Mouse (Mus musculus) brain, embryonic 14.5 days (tissue): ENCODE data around the gene Pdzph1.

ENCODE experiments used
- CTCF ChIP-seq: fragments of 200-500 bp; IDR thresholded peaks from 2 replicates; pipeline ENCODE4 v1.5.1; 2012; ENCODE audit warnings: inconsistent platforms, mild to moderate bottlenecking, moderate library complexity, borderline replicate concordance; ENCODE audit not compliant: insufficient read depth, insufficient read length; ENCODE audit errors: extremely low read depth
- POLR2A ChIP-seq: fragments of 200-500 bp; IDR thresholded peaks from 2 replicates; pipeline ENCODE4 v1.6.1; 2012; ENCODE audit warnings: mild to moderate bottlenecking, inconsistent platforms, borderline replicate concordance; ENCODE audit not compliant: poor library complexity, insufficient read depth, insufficient read length, severe bottlenecking; ENCODE audit errors: extremely low read depth

DNA sequence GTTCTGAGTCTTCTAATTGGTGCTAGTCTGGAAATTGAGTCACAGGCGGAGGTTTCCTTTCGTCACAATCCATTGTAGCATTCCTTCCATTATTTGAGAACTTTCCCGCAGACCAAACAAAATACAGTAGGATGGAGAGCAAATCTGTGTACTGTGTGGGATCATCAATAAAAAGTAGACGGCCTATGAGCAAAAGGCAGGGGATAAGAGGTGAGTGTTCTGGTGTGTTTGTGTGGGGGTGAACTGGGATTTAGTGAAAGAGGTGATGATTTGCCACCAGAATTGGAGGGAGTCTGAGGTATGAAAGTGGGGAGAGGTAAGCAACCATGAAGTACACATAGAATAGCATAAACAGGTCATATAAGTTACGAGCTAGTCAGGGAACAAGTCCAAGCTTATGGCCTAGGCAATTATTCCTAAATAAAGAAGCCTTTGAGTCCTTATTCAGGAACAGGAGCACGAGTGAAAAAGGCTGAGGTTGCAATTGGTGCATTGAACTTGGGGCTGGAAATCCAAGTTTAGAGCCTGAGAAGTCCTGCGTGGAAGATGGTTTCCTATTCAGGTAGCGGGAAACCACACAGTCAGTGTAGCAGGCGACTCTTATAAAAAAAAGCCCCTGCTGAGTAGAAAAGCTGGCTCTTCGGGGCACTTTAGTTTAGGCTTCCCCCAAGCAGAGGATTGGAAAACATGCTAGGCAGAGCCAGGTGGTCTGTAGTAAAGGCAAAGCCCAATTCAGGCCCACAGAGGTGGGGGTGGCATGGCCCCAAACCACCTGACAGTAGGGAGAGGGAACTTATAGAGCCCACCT lies 48.0 kb downstream of the Pdzph1 start:
- TF ChIP-seq CTCF (no peak), POLR2A (no peak)
